Mouse (Mus musculus): ENCODE measurements around the gene Gng3.
"Not testable (repeated sequence)": the region's sequence is repeated elsewhere in the genome, so short reads cannot be mapped to it uniquely, and the experiment has no call there.

The Gng3 gene

GRCm38 (mm10) chr19:8839103-8839907, at the start of gene Gng3:
Gng3 (minus strand) TSS chr19:8839194.
- DNase-seq (ENCODE audit: low read depth, low spot score), result peak; percentile 69

- DNase-seq (ENCODE audit: low read depth, low spot score), result no peak
Measured at GRCm38 (mm10) chr19:8887585-8888463, 48.8 kb upstream of the Gng3 start.

- DNase-seq (ENCODE audit: low read depth, low spot score), result no peak
Measured at GRCm38 (mm10) chr19:8886916-8887584, 48.1 kb upstream of the Gng3 start.

- DNase-seq (ENCODE audit: low read depth, low spot score), result no peak
Measured at GRCm38 (mm10) chr19:8883616-8884015, 44.6 kb upstream of the Gng3 start, which contains the start of the genes Lbhd1 and Gm49403. Lbhd1 (plus strand) TSS chr19:8883732. Gm49403 (plus strand) TSS chr19:8883930.

- no peak for DNase-seq (ENCODE audit: low read depth, low spot score)
Measured at GRCm38 (mm10) chr19:8881034-8881392, 42.0 kb upstream of the Gng3 start.

- DNase-seq (ENCODE audit: low read depth, low spot score), result peak; percentile 82
Measured at GRCm38 (mm10) chr19:8880311-8881033, 41.5 kb upstream of the Gng3 start, which contains the start of gene Uqcc3. Uqcc3 (minus strand) TSS chr19:8880923.

- DNase-seq (ENCODE audit: low read depth, low spot score), result no peak
Measured at GRCm38 (mm10) chr19:8875031-8875430, 36.0 kb upstream of the Gng3 start.

GRCm38 (mm10) chr19:8872266-8872840, 33.4 kb upstream of the Gng3 start:
- DNase-seq (ENCODE audit: low read depth, low spot score), result no peak

GRCm38 (mm10) chr19:8871267-8872186, 32.5 kb upstream of the Gng3 start, which contains the start of gene Ubxn1:
Ubxn1 (plus strand) TSS chr19:8871496.
- peak; percentile 96 for DNase-seq (ENCODE audit: low read depth, low spot score)

GRCm38 (mm10) chr19:8870838-8871237, 31.8 kb upstream of the Gng3 start:
- no peak for DNase-seq (ENCODE audit: low read depth, low spot score)

- not testable (repeated sequence) for DNase-seq (ENCODE audit: low read depth, low spot score)
Measured at GRCm38 (mm10) chr19:8870381-8870780, 31.4 kb upstream of the Gng3 start.

- no peak for DNase-seq (ENCODE audit: low read depth, low spot score)
Measured at GRCm38 (mm10) chr19:8864265-8864664, 25.3 kb upstream of the Gng3 start.

GRCm38 (mm10) chr19:8859018-8859417, 20.0 kb upstream of the Gng3 start:
- no peak for DNase-seq (ENCODE audit: low read depth, low spot score)

GRCm38 (mm10) chr19:8857689-8858088, 18.7 kb upstream of the Gng3 start:
- DNase-seq (ENCODE audit: low read depth, low spot score), result no peak

GRCm38 (mm10) chr19:8853117-8853516, 14.1 kb upstream of the Gng3 start:
- DNase-seq (ENCODE audit: low read depth, low spot score), result no peak

- no peak for DNase-seq (ENCODE audit: low read depth, low spot score)
Measured at GRCm38 (mm10) chr19:8852236-8852928, 13.4 kb upstream of the Gng3 start.

- no peak for DNase-seq (ENCODE audit: low read depth, low spot score)
Measured at GRCm38 (mm10) chr19:8851639-8852038, 12.6 kb upstream of the Gng3 start.

- DNase-seq (ENCODE audit: low read depth, low spot score), result peak; percentile 66
Measured at GRCm38 (mm10) chr19:8850402-8850901, 11.5 kb upstream of the Gng3 start, which contains the start of gene Lrrn4cl. Lrrn4cl (plus strand) TSS chr19:8850768.

- DNase-seq (ENCODE audit: low read depth, low spot score), result no peak
Measured at GRCm38 (mm10) chr19:8848356-8848755, 9.4 kb upstream of the Gng3 start.
